Mouse (Mus musculus) testis, adult 2 months (tissue): ENCODE measurements at regions not wholly inside any gene's neighbourhood (a gene's known extent, or its start where the extent isn't known, plus 50 kb on each side); places are given as distances from the start of the nearest gene placed in this dataset.

Experiments
- CTCF ChIP-seq: fragments of 200-500 bp; IDR thresholded peaks from 2 replicates; pipeline ENCODE4 v1.5.1; 2012; ENCODE audit warnings: low read depth, mild to moderate bottlenecking, inconsistent platforms, low read length, moderate library complexity; ENCODE audit not compliant: control insufficient read depth, insufficient read depth, insufficient replicate concordance
- POLR2A ChIP-seq: fragments of 200-500 bp; IDR thresholded peaks from 2 replicates; pipeline ENCODE4 v1.6.1; 2012; ENCODE audit warnings: low read depth, mild to moderate bottlenecking, inconsistent platforms, low read length, moderate library complexity; ENCODE audit not compliant: control insufficient read depth

- TF ChIP-seq POLR2A (no peak), CTCF (no peak)
Observed at GRCm38 (mm10) chr3:80056636-80057350, 172.5 kb downstream of the Fam198b start.
